Mouse (Mus musculus) adrenal gland, postnatal 14 days (tissue): ENCODE data around the gene Zc3h8. TPM values are rescaled to one million over a fixed set of nuclear protein-coding genes. Genes with fewer than 3 reads are reported as not detected.

ENCODE experiments used
- DNase-seq: peaks from one replicate; pipeline ENCODE4 v3.0.0; 2021; ENCODE audit warnings: mixed read lengths
- microRNA-seq, 2 experiments: library from miRNA; unstranded; fragments of <30 nt; microRNA quantifications; one replicate each; pipeline ENCODE4 v1.2.0; 2021
- total RNA-seq: library from RNA; stranded (reverse); gene quantifications from 2 replicates; pipeline ENCODE4 v1.2.3, GENCODE M21; 2021

Zc3h8 gene
- total RNA-seq, 1 experiment from 2014 or later, result 3.9 TPM

- no peak for DNase-seq
Observed at GRCm38 (mm10) chr2:128892180-128892721, 51.6 kb downstream of the Zc3h8 start.

GRCm38 (mm10) chr2:128890661-128891335 is 53.1 kb downstream of the Zc3h8 start:
- no peak for DNase-seq

GRCm38 (mm10) chr2:128887866-128888550 is 55.9 kb downstream of the Zc3h8 start:
- no peak for DNase-seq

- no peak for DNase-seq
Observed at GRCm38 (mm10) chr2:128885225-128885811, 58.6 kb downstream of the Zc3h8 start.

GRCm38 (mm10) chr2:128881236-128881635 is 62.6 kb downstream of the Zc3h8 start:
- DNase-seq, result no peak

Small RNAs within 50 kb of the gene (microRNA-seq; reads per million reads assigned to microRNA genes)
- gene Gm22859, result 0 reads per million in 2 experiments

Other genes with a start within 250 kb of the Zc3h8 start
- gene Mertk, start 245.1 kb downstream of the Zc3h8 start, total RNA-seq, result 11.7 and 14.0 TPM in 2 replicates
- 35.0 and 40.6 TPM in 2 replicates for gene Tmem87b, start 126.0 kb downstream of the Zc3h8 start, total RNA-seq
- 2.9 and 3.8 TPM in 2 replicates for gene Fbln7, start 81.1 kb downstream of the Zc3h8 start, total RNA-seq
- gene Zc3h6, start 23.3 kb upstream of the Zc3h8 start, total RNA-seq, result 4.1 and 7.1 TPM in 2 replicates
- 10.7 and 13.0 TPM in 2 replicates for gene Gm10762, start 23.6 kb upstream of the Zc3h8 start, total RNA-seq
- gene Vinac1, start 104.1 kb upstream of the Zc3h8 start, total RNA-seq, result 0.11 TPM in 2 replicates
- 11.0 and 11.2 TPM in 2 replicates for gene Ttl, start 121.9 kb upstream of the Zc3h8 start, total RNA-seq
- gene Polr1b, start 156.9 kb upstream of the Zc3h8 start, total RNA-seq, result 15.6 and 19.5 TPM in 2 replicates
- gene Chchd5, start 185.6 kb upstream of the Zc3h8 start, total RNA-seq, result 19.7 and 20.3 TPM in 2 replicates